Mouse (Mus musculus): ENCODE results near the gene Gtf2b. TPM values are rescaled to one million over a fixed set of nuclear protein-coding genes. Genes with fewer than 3 reads are reported as not detected.

The Gtf2b gene
- total RNA-seq (2021) = 10 to 100 TPM; 38.0 to 42.0 TPM
- long read RNA-seq, experiment 1, transcript Gtf2b-201 (7 exons, 1,455 nt) = major isoform, 26 of 30 reads
- long read RNA-seq, experiment 1, partial matches to known transcripts = 3 of 30 reads
- long read RNA-seq, experiment 1, other reads (novel, unspliced or antisense) = 0 of 30 reads
- long read RNA-seq, experiment 2, transcript Gtf2b-201 (7 exons, 1,455 nt) = major isoform, 25 of 26 reads
- long read RNA-seq, experiment 2, partial matches to known transcripts = 0 of 26 reads
- long read RNA-seq, experiment 2, other reads (novel, unspliced or antisense) = 0 of 26 reads

- DNase-seq (ENCODE audit: low spot score in 2 of 2) = peak; percentile 92 to 93
- intact Hi-C loops (cut with DNase I) = no loop called here
Observed at GRCm38 (mm10) chr3:142764995-142765777, at the start of gene Gtf2b. TSS of gene Gtf2b (plus strand) at chr3:142765045.

- DNase-seq (ENCODE audit: low spot score in 2 of 2) = no peak
- intact Hi-C loops (cut with DNase I) = no loop called here
Observed at GRCm38 (mm10) chr3:142725481-142725880, 39.4 kb upstream of the Gtf2b start.

- DNase-seq (ENCODE audit: low spot score in 2 of 2) = no peak
- intact Hi-C loops (cut with DNase I) = no loop called here
Observed at GRCm38 (mm10) chr3:142725969-142726672, 38.7 kb upstream of the Gtf2b start.

- intact Hi-C loops (cut with DNase I) = no loop called here
Observed at GRCm38 (mm10) chr3:142734291-142734690, 30.6 kb upstream of the Gtf2b start.

GRCm38 (mm10) chr3:142740896-142741295 lies 23.9 kb upstream of the Gtf2b start:
- DNase-seq (ENCODE audit: low spot score in 2 of 2) = peak; percentile 39 to 71
- intact Hi-C loops (cut with DNase I) = no loop called here

More at GRCm38 (mm10) chr3:142734291-142734690, 30.6 kb upstream of the Gtf2b start:
- DNase-seq (ENCODE audit: low spot score in 2 of 2) = no peak

- intact Hi-C loops (cut with DNase I) = no loop called here
- peak in 1 of 2 experiments; percentile 45 for DNase-seq (ENCODE audit: low spot score in 2 of 2)
Observed at GRCm38 (mm10) chr3:142743973-142744898, 20.6 kb upstream of the Gtf2b start.

GRCm38 (mm10) chr3:142745076-142745475 lies 19.8 kb upstream of the Gtf2b start:
- no peak for DNase-seq (ENCODE audit: low spot score in 2 of 2)
- intact Hi-C loops (cut with DNase I) = no loop called here

GRCm38 (mm10) chr3:142747673-142748072 lies 17.2 kb upstream of the Gtf2b start:
- intact Hi-C loops (cut with DNase I) = no loop called here
- no peak for DNase-seq (ENCODE audit: low spot score in 2 of 2)

GRCm38 (mm10) chr3:142749131-142749530 lies 15.7 kb upstream of the Gtf2b start:
- DNase-seq (ENCODE audit: low spot score in 2 of 2) = no peak
- intact Hi-C loops (cut with DNase I) = no loop called here

GRCm38 (mm10) chr3:142755132-142755867 lies 9.5 kb upstream of the Gtf2b start:
- DNase-seq (ENCODE audit: low spot score in 2 of 2) = peak in 1 of 2 experiments; percentile 18
- intact Hi-C loops (cut with DNase I) = no loop called here

- intact Hi-C loops (cut with DNase I) = no loop called here
Observed at GRCm38 (mm10) chr3:142757841-142758240, 7.0 kb upstream of the Gtf2b start.

GRCm38 (mm10) chr3:142758593-142758992 lies 6.3 kb upstream of the Gtf2b start:
- no peak for DNase-seq (ENCODE audit: low spot score in 2 of 2)
- intact Hi-C loops (cut with DNase I) = no loop called here

More at GRCm38 (mm10) chr3:142757841-142758240, 7.0 kb upstream of the Gtf2b start:
- no peak for DNase-seq (ENCODE audit: low spot score in 2 of 2)

GRCm38 (mm10) chr3:142760356-142760755 lies 4.5 kb upstream of the Gtf2b start:
- intact Hi-C loops (cut with DNase I) = no loop called here
- DNase-seq (ENCODE audit: low spot score in 2 of 2) = no peak

GRCm38 (mm10) chr3:142765778-142766165 lies 927 bp downstream of the Gtf2b start:
- no peak for DNase-seq (ENCODE audit: low spot score in 2 of 2)
- intact Hi-C loops (cut with DNase I) = no loop called here

GRCm38 (mm10) chr3:142768498-142768897 lies 3.7 kb downstream of the Gtf2b start:
- no peak for DNase-seq (ENCODE audit: low spot score in 2 of 2)
- intact Hi-C loops (cut with DNase I) = no loop called here

GRCm38 (mm10) chr3:142770518-142770917 lies 5.7 kb downstream of the Gtf2b start:
- DNase-seq (ENCODE audit: low spot score in 2 of 2) = no peak
- intact Hi-C loops (cut with DNase I) = no loop called here

- intact Hi-C loops (cut with DNase I) = no loop called here
- no peak for DNase-seq (ENCODE audit: low spot score in 2 of 2)
Observed at GRCm38 (mm10) chr3:142773538-142774191, 8.8 kb downstream of the Gtf2b start.

- intact Hi-C loops (cut with DNase I) = no loop called here
- DNase-seq (ENCODE audit: low spot score in 2 of 2) = no peak
Observed at GRCm38 (mm10) chr3:142777227-142777626, 12.4 kb downstream of the Gtf2b start.

Measured in left cerebral cortex, postnatal 14 days (tissue).